Mouse (Mus musculus) neural tube, embryonic 14.5 days (tissue): ENCODE data around the gene Rasl2-9. TPM values are rescaled to one million over a fixed set of nuclear protein-coding genes. Genes with fewer than 3 reads are reported as not detected.

Experiments
- microRNA-seq: library from miRNA; unstranded; fragments of <30 nt; microRNA quantifications from one replicate; pipeline ENCODE4, GENCODE M21; 2016
- polyA plus RNA-seq: library from polyadenylated mRNA; unstranded; fragments of >200 nt; fragmentation: Nextera tagmentation; extraction: Ambion mirVana; gene quantifications from 2 replicates; pipeline ENCODE4 v1.2.1, GENCODE M21; 2014

Rasl2-9 gene
- polyA plus RNA-seq, 1 experiment from 2014 or later = 1.2 TPM

Small RNA genes lying within 50 kb of the gene (microRNA-seq; reads per million reads assigned to microRNA genes)
- gene Gm26217 = not detected

Other genes with a start within 250 kb of the Rasl2-9 start
- 0.58 and 0.76 TPM in 2 replicates for gene Isoc2a, start 248.8 kb downstream of the Rasl2-9 start, polyA plus RNA-seq
- gene Gm36210, start 219.4 kb downstream of the Rasl2-9 start, polyA plus RNA-seq = 0.37 and 0.41 TPM in 2 replicates
- 2.8 and 3.7 TPM in 2 replicates for gene Zfp628, start 210.7 kb downstream of the Rasl2-9 start, polyA plus RNA-seq
- gene Nat14, start 203.9 kb downstream of the Rasl2-9 start, polyA plus RNA-seq = 24.4 and 27.9 TPM in 2 replicates
- gene Ssc5d, start 200.2 kb downstream of the Rasl2-9 start, polyA plus RNA-seq = 0.40 and 1.3 TPM in 2 replicates
- gene Sbk2, start 161.5 kb downstream of the Rasl2-9 start, polyA plus RNA-seq = not detected in 2 replicates
- 0.52 and 0.75 TPM in 2 replicates for gene Sbk3, start 154.8 kb downstream of the Rasl2-9 start, polyA plus RNA-seq
- gene Zfp579, start 129.8 kb downstream of the Rasl2-9 start, polyA plus RNA-seq = 55.6 and 67.7 TPM in 2 replicates
- 5.9 and 7.9 TPM in 2 replicates for gene Zfp524, start 111.5 kb downstream of the Rasl2-9 start, polyA plus RNA-seq
- 27.2 and 30.4 TPM in 2 replicates for gene Fiz1, start 111.3 kb downstream of the Rasl2-9 start, polyA plus RNA-seq
- gene Gm44973, start 110.5 kb downstream of the Rasl2-9 start, polyA plus RNA-seq = 2.6 and 2.7 TPM in 2 replicates
- 5.9 and 6.8 TPM in 2 replicates for gene Zfp865, start 105.6 kb downstream of the Rasl2-9 start, polyA plus RNA-seq
- gene Ccdc106, start 105.4 kb downstream of the Rasl2-9 start, polyA plus RNA-seq = 53.6 and 64.8 TPM in 2 replicates
- not detected in 2 replicates for gene 4632433K11Rik, start 91.8 kb downstream of the Rasl2-9 start, polyA plus RNA-seq
- gene Zfp784, start 87.5 kb downstream of the Rasl2-9 start, polyA plus RNA-seq = 6.6 and 8.5 TPM in 2 replicates
- gene Zfp580, start 74.4 kb downstream of the Rasl2-9 start, polyA plus RNA-seq = 102 and 111 TPM in 2 replicates
- gene U2af2, start 63.8 kb downstream of the Rasl2-9 start, polyA plus RNA-seq = 83.0 and 84.2 TPM in 2 replicates
- 97.9 and 112 TPM in 2 replicates for gene Epn1, start 45.7 kb downstream of the Rasl2-9 start, polyA plus RNA-seq
- gene Rfpl4, start 9.0 kb downstream of the Rasl2-9 start, polyA plus RNA-seq = not detected in 2 replicates
- 0.04 and 0.10 TPM in 2 replicates for gene Vmn1r55, start 23.7 kb upstream of the Rasl2-9 start, polyA plus RNA-seq
- not detected in 2 replicates for gene Vmn1r56, start 70.8 kb upstream of the Rasl2-9 start, polyA plus RNA-seq
- gene Vmn1r57, start 92.5 kb upstream of the Rasl2-9 start, polyA plus RNA-seq = not detected in 2 replicates
- gene Gm5065, start 224.6 kb upstream of the Rasl2-9 start, polyA plus RNA-seq = not detected in 2 replicates
- gene Nlrp2, start 225.1 kb upstream of the Rasl2-9 start, polyA plus RNA-seq = not detected in 2 replicates